Comparison of ENCODE assay signal across 19 mouse cellular contexts in the genomic region with DNA sequence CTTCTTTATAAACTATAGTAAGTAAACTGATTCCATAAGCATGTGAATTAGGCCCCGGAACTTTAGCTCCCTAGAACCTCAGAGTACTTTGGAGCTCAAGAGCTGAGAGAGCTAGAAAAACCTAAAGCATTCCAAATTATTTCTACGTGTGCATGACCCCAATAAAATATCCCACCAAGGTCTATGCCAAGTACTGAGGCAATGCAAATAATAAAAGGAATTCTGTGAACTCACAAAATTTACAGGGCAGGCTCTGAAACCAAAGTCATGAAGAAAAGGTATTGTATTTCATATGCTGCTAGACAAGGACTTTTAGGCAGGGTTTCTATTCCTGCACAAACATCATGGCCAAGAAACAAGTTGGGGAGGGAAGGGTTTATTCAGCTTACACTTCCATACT.
DNase-seq lines count a peak whose midpoint lies in the region; ATAC-seq and TF ChIP-seq lines count a peak whose summit lies in the region.
"Had no signal": no experiment of that assay in that cellular context is flagged by ENCODE, and none has a peak within 500 bp of the region (broad histone marks: within the 10 kb centered on the region; RNA-seq: fewer than 3 reads in every experiment).

No protein-coding gene starts in this region.

- no peak overlapping the region for H3K4me2 ChIP-seq in limb, embryonic 13.5 days (replicated peaks)
- no peak overlapping the region for H3K4me2 ChIP-seq in limb, embryonic 14.5 days (replicated peaks; ENCODE audit: low read depth, low read length, severe bottlenecking)

- no peak for TF ChIP-seq POLR2A in limb, embryonic 14.5 days (IDR thresholded peaks at IDR 0.05; ENCODE audit: borderline replicate concordance, extremely low read depth, insufficient read depth, insufficient read length)

- no peaks in the 10 kb centered on the region for H3K9me3 ChIP-seq in limb, embryonic 13.5 days
- no peaks in the 10 kb centered on the region for H3K9me3 ChIP-seq in limb, embryonic 10.5 days (replicated peaks)
- no peaks in the 10 kb centered on the region for H3K9me3 ChIP-seq in limb, embryonic 14.5 days (ENCODE audit: control insufficient read depth, low read length)

- no peak for DNase-seq in limb, embryonic 10.5 days (ENCODE audit: low spot score)
- DNase-seq in limb, embryonic 14.5 days (ENCODE audit: low spot score) = peak; percentile 38
- no peak for DNase-seq in kidney, adult 8-10 months
- DNase-seq: adrenal gland, adult 2 months; adrenal gland, adult 8-10 months; adrenal gland, postnatal 10 days; adrenal gland, postnatal 14 days; adrenal gland, postnatal 25 days; adrenal gland, postnatal 36 days; B cell, adult 2 months; cerebellum, adult 11 months; cerebellum, adult 11-12 months; cerebellum, adult 18-20 months had no signal

- H3K9ac ChIP-seq in limb, embryonic 13.5 days = no peak overlapping the region
- no peak overlapping the region for H3K9ac ChIP-seq in limb, embryonic 14.5 days (ENCODE audit: low read depth, low read length, severe bottlenecking)

- H3K36me3 ChIP-seq in limb, embryonic 13.5 days = no peaks in the 10 kb centered on the region
- H3K36me3 ChIP-seq in limb, embryonic 10.5 days = no peaks in the 10 kb centered on the region
- H3K36me3 ChIP-seq in limb, embryonic 14.5 days (ENCODE audit: control insufficient read depth, insufficient read depth, low read length) = no peaks in the 10 kb centered on the region
- H3K36me3 ChIP-seq: G1E had no signal

- ATAC-seq in limb, embryonic 13.5 days (ENCODE audit: low FRiP score, low read depth) = peak; percentile 68; the same call in 1 of the 2 replicates
- ATAC-seq in limb, embryonic 14.5 days (ENCODE audit: low FRiP score, low read depth) = peak; percentile 53; the same call in 1 of the 2 replicates
- ATAC-seq: activated CD4-positive, CD25-positive, alpha-beta regulatory T cell, adult 4 months; CD4-positive, CD25-positive, alpha-beta regulatory T cell, adult 4 months; Patski had no signal

- 33% methylated on average over 2 of the region's 2 CpGs for WGBS in limb, embryonic 13.5 days
- WGBS in limb, embryonic 10.5 days = 86% methylated on average over 2 of the region's 2 CpGs
- WGBS in limb, embryonic 14.5 days = 30% methylated on average over 2 of the region's 2 CpGs

- no peak overlapping the region for H3K27ac ChIP-seq in limb, embryonic 13.5 days
- no peak overlapping the region for H3K27ac ChIP-seq in limb, embryonic 10.5 days
- H3K27ac ChIP-seq in limb, embryonic 14.5 days (replicated peaks; ENCODE audit: low read depth, low read length) = no peak overlapping the region

- peaks cover 15% of the 10 kb centered on the region for H3K4me1 ChIP-seq in limb, embryonic 13.5 days
- peaks cover 3% of the 10 kb centered on the region; the same call in 1 of the 2 replicates for H3K4me1 ChIP-seq in limb, embryonic 10.5 days
- peaks cover 4% of the 10 kb centered on the region for H3K4me1 ChIP-seq in limb, embryonic 14.5 days (ENCODE audit: control insufficient read depth, insufficient read depth, low read length)

- no peaks in the 10 kb centered on the region for H3K27me3 ChIP-seq in limb, embryonic 13.5 days
- H3K27me3 ChIP-seq in limb, embryonic 10.5 days (ENCODE audit: low read depth, poor library complexity, severe bottlenecking) = no peaks in the 10 kb centered on the region
- H3K27me3 ChIP-seq in limb, embryonic 14.5 days (ENCODE audit: control insufficient read depth, insufficient read depth, low read length) = no peaks in the 10 kb centered on the region
- H3K27me3 ChIP-seq: CH12.LX, Patski had no signal

- no peak overlapping the region for H3K4me3 ChIP-seq in limb, embryonic 13.5 days
- H3K4me3 ChIP-seq in limb, embryonic 10.5 days = no peak overlapping the region
- no peak overlapping the region for H3K4me3 ChIP-seq in limb, embryonic 14.5 days (replicated peaks; ENCODE audit: low read length)
